In genomic region chr1:78809819-78810218, GRCm38 (mm10) we compare ENCODE assay signal across 20 mouse cellular contexts. TPM values are rescaled to one million over a fixed set of nuclear protein-coding genes. Genes with fewer than 3 reads are reported as not detected.
"Had no signal": no experiment of that assay in that cellular context is flagged by ENCODE, and none has a peak within 500 bp of the region (broad histone marks: within the 10 kb centered on the region; RNA-seq: fewer than 3 reads in every experiment).

No protein-coding gene starts in this region.

- H3K4me3 ChIP-seq: midbrain, embryonic 10.5 days; midbrain, embryonic 12.5 days; myocyte; neural tube, embryonic 13.5 days; neural tube, embryonic 15.5 days had no signal

- H3K4me1 ChIP-seq: midbrain, embryonic 10.5 days; midbrain, embryonic 12.5 days; neural tube, embryonic 13.5 days; neural tube, embryonic 15.5 days had no signal

- H3K9ac ChIP-seq: lung, embryonic 14.5 days; midbrain, embryonic 12.5 days; neural tube, embryonic 13.5 days; neural tube, embryonic 15.5 days had no signal

- H3K9me3 ChIP-seq: midbrain, embryonic 10.5 days; midbrain, embryonic 12.5 days; neural tube, embryonic 13.5 days; neural tube, embryonic 15.5 days had no signal

- DNase-seq: lung, adult 18-20 months; lung, embryonic 14.5 days; lung, postnatal 14 days; midbrain, embryonic 14.5 days; retina, postnatal 1 day; right cerebral cortex, adult 18-20 months; right cerebral cortex, postnatal 25 days; right cerebral cortex, postnatal 4 days; spleen, adult 18-20 months; thymus, adult 18-20 months; thymus, postnatal 14 days; thymus, postnatal 36 days had no signal

- ATAC-seq: midbrain, embryonic 16.5 days had no signal

- H3K4me2 ChIP-seq: lung, embryonic 14.5 days; midbrain, embryonic 12.5 days; neural tube, embryonic 13.5 days; neural tube, embryonic 15.5 days had no signal

- H3K27me3 ChIP-seq: midbrain, embryonic 12.5 days; neural tube, embryonic 13.5 days; neural tube, embryonic 15.5 days had no signal

- H3K27ac ChIP-seq: midbrain, embryonic 10.5 days; midbrain, embryonic 12.5 days; neural tube, embryonic 13.5 days; neural tube, embryonic 15.5 days had no signal

- H3K36me3 ChIP-seq: midbrain, embryonic 10.5 days; midbrain, embryonic 12.5 days; neural tube, embryonic 13.5 days; neural tube, embryonic 15.5 days had no signal

RNA-seq across cellular contexts. Expression of gene Kcne4, which starts 6.7 kb away (rescaled TPM):
- total RNA-seq: megakaryocyte, adult 5-6 weeks; megakaryocyte-erythroid progenitor cell, adult 5-6 weeks had no signal
